Mouse (Mus musculus) heart, embryonic 16.5 days (tissue): ENCODE results near the gene Spef2. TPM values are rescaled to one million over a fixed set of nuclear protein-coding genes. Genes with fewer than 3 reads are reported as not detected.
"Not testable (repeated sequence)": the region's sequence is repeated elsewhere in the genome, so short reads cannot be mapped to it uniquely, and the experiment has no call there.

Source experiments
- ATAC-seq: fragments of 200-750 bp; cut with Nextera tagmentation; replicated peaks from 2 replicates; pipeline ENCODE4 v1.8.0; 2017; ENCODE audit warnings: moderate number of reproducible peaks; ENCODE audit not compliant: insufficient read depth, low FRiP score; ENCODE audit errors: extremely low read depth
- H3K27ac ChIP-seq: fragments of 300-500 bp; sonication (generic); 2 replicates; pipeline ENCODE4 v1.5.1; 2014; ENCODE audit warnings: mild to moderate bottlenecking, low read length, control low read depth, moderate library complexity
- H3K27me3 ChIP-seq: fragments of 300-500 bp; sonication (generic); 2 replicates; pipeline ENCODE4 v1.6.1; 2014; ENCODE audit warnings: low read length, mixed read lengths; ENCODE audit not compliant: control insufficient read depth, insufficient read depth
- H3K36me3 ChIP-seq: fragments of 300-500 bp; sonication (generic); 2 replicates; pipeline ENCODE4 v1.6.1; 2014; ENCODE audit not compliant: control insufficient read depth, insufficient read depth
- H3K4me1 ChIP-seq: fragments of 300-500 bp; sonication (generic); 2 replicates; pipeline ENCODE4 v1.6.1; 2014; ENCODE audit warnings: low read length, mixed read lengths; ENCODE audit not compliant: control insufficient read depth, insufficient read depth
- H3K4me2 ChIP-seq: fragments of 300-500 bp; sonication (generic); 2 replicates; pipeline ENCODE4 v1.6.1; 2014; ENCODE audit warnings: low read depth, mild to moderate bottlenecking, control low read depth, low read length
- H3K4me3 ChIP-seq: fragments of 300-500 bp; sonication (generic); 2 replicates; pipeline ENCODE4 v1.5.1; 2014; ENCODE audit warnings: mild to moderate bottlenecking, control low read depth, low read length
- H3K9ac ChIP-seq: fragments of 300-500 bp; sonication (generic); 2 replicates; pipeline ENCODE4 v1.6.1; 2014; ENCODE audit warnings: low read length, control low read depth
- H3K9me3 ChIP-seq: fragments of 300-500 bp; sonication (generic); replicated peaks from 2 replicates; pipeline ENCODE4 v1.6.1; 2016; ENCODE audit warnings: low read length; ENCODE audit not compliant: control insufficient read depth
- WGBS: fragments of 180-500 bp; shearing (Covaris S2); extraction: QIAGEN DNeasy Blood & Tissue Kit; methylation state at CpG from one replicate; pipeline ENCODE4 v1.1.7; 2014; 5-methylcytosine and 5-hydroxymethylcytosine counted together
- polyA plus RNA-seq: library from polyadenylated mRNA; unstranded; fragments of >200 nt; fragmentation: Nextera tagmentation; extraction: Ambion mirVana; gene quantifications from 2 replicates; pipeline ENCODE4 v1.2.1, GENCODE M21; 2015

The Spef2 gene
- polyA plus RNA-seq, 1 experiment from 2014 or later: 0.63 TPM

- no peaks in the 10 kb centered on the region for H3K4me1 ChIP-seq
- no peaks in the 10 kb centered on the region for H3K9me3 ChIP-seq
- H3K27me3 ChIP-seq: no peaks in the 10 kb centered on the region
- no peaks in the 10 kb centered on the region for H3K36me3 ChIP-seq
- no peak for ATAC-seq
- no peak overlapping the region for H3K9ac ChIP-seq
- no peak overlapping the region for H3K27ac ChIP-seq
- WGBS: 82% methylated on average over 7 of the region's 7 CpGs
- no peak overlapping the region for H3K4me3 ChIP-seq
- H3K4me2 ChIP-seq: no peak overlapping the region
Measured at GRCm38 (mm10) chr15:9572664-9573063, 176.0 kb downstream of the Spef2 start.

GRCm38 (mm10) chr15:9571896-9572295 is 176.8 kb downstream of the Spef2 start:
- Histone ChIP-seq H3K4me2 (no peak overlapping the region), H3K27ac (no peak overlapping the region), H3K9ac (no peak overlapping the region), H3K27me3 (no peaks in the 10 kb centered on the region), H3K9me3 (no peaks in the 10 kb centered on the region), H3K4me1 (no peaks in the 10 kb centered on the region), H3K36me3 (no peaks in the 10 kb centered on the region), H3K4me3 (no peak overlapping the region)
- ATAC-seq: no peak
- 62% methylated on average over 2 of the region's 2 CpGs for WGBS

DNA sequence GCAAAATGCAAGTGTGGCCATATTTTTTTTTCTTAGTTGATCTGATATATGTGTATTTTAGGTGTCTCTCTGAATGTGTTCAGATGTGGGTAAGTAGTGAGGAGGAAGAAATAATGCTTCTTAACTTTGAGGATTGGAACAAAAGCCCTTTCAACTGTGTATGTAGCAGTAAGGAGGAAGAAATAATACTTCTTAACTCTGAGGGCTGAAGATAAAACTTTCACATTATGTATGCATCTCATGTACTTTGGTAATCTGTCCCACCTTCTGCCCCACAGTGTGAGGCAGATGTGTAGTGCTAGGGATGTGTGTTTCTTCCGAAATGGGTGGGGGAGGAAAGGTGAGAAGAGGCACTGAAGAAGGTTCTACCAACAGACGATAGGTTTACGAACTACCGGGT is 181.4 kb downstream of the Spef2 start:
- H3K9ac ChIP-seq: no peak overlapping the region
- 80% methylated on average over 4 of the region's 4 CpGs for WGBS
- no peaks in the 10 kb centered on the region for H3K9me3 ChIP-seq

DNA sequence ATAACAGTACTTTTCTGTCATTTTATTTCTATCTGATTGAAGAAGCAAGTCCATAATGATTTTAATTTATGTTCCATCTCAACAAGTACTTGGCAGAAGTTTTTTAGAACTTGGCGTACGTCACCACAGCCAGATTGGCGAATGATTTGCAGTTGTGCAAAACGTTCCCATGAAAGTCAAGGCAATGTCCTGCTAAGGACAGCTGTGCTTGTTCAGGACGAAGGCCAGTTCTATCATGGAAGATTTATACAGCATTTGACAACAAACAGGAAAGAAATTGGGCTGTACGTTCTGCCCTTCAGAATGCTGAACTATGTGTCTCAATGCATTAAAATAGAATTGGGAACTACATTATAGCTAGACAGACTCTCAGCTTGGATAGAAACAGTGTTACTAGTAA is 183.3 kb downstream of the Spef2 start:
- Histone ChIP-seq H3K36me3 (no peaks in the 10 kb centered on the region), H3K9me3 (no peaks in the 10 kb centered on the region), H3K4me3 (no peak overlapping the region), H3K27ac (no peak overlapping the region), H3K4me1 (no peaks in the 10 kb centered on the region), H3K9ac (no peak overlapping the region), H3K27me3 (no peaks in the 10 kb centered on the region), H3K4me2 (no peak overlapping the region)
- WGBS: 70% methylated on average over 6 of the region's 6 CpGs
- no peak for ATAC-seq

More for the DNA sequence above, 181.4 kb downstream of the Spef2 start:
- Histone ChIP-seq H3K4me2 (no peak overlapping the region), H3K4me1 (no peaks in the 10 kb centered on the region), H3K27ac (no peak overlapping the region), H3K36me3 (no peaks in the 10 kb centered on the region), H3K27me3 (no peaks in the 10 kb centered on the region), H3K4me3 (no peak overlapping the region)
- ATAC-seq: no peak

DNA sequence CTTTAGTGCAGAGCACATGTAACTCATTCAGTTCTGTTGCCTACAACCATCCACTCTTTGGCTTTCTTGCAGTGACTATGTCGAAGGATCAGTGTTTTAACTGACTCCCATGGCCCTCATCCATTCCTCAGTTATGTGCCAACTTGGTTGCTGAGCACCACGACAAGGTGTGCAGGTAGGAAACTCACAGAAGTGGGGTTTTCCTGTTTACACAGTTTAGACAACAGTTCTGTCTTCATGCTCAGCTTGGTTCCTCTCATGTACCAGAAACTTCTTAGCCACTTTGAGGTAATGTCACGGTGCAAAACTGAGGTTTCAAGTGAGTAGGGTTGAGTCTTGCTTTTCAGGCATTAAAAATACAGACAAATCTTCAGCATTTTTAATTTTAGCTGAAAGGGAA is 184.5 kb downstream of the Spef2 start:
- H3K27ac ChIP-seq: no peak overlapping the region
- WGBS: 66% methylated on average over 3 of the region's 3 CpGs
- no peaks in the 10 kb centered on the region for H3K27me3 ChIP-seq
- no peak for ATAC-seq
- H3K9ac ChIP-seq: no peak overlapping the region
- H3K4me3 ChIP-seq: no peak overlapping the region
- H3K4me2 ChIP-seq: no peak overlapping the region
- H3K36me3 ChIP-seq: no peaks in the 10 kb centered on the region
- no peaks in the 10 kb centered on the region for H3K9me3 ChIP-seq
- no peaks in the 10 kb centered on the region for H3K4me1 ChIP-seq

- WGBS: 87% methylated on average over 13 of the region's 15 CpGs
Measured at GRCm38 (mm10) chr15:9557264-9557663, 191.4 kb downstream of the Spef2 start.

GRCm38 (mm10) chr15:9548951-9549350 is 199.7 kb downstream of the Spef2 start:
- H3K9ac ChIP-seq: no peak overlapping the region
- no peak overlapping the region for H3K27ac ChIP-seq
- no peaks in the 10 kb centered on the region for H3K4me1 ChIP-seq
- H3K27me3 ChIP-seq: no peaks in the 10 kb centered on the region
- ATAC-seq: no peak
- 77% methylated on average over 2 of the region's 2 CpGs for WGBS
- H3K9me3 ChIP-seq: no peaks in the 10 kb centered on the region
- no peaks in the 10 kb centered on the region for H3K36me3 ChIP-seq
- H3K4me3 ChIP-seq: no peak overlapping the region
- H3K4me2 ChIP-seq: no peak overlapping the region

More at GRCm38 (mm10) chr15:9557264-9557663, 191.4 kb downstream of the Spef2 start:
- not testable (repeated sequence) for ATAC-seq, H3K9ac ChIP-seq, H3K4me3 ChIP-seq, H3K27me3 ChIP-seq, H3K27ac ChIP-seq, H3K9me3 ChIP-seq, H3K4me1 ChIP-seq, H3K4me2 ChIP-seq, H3K36me3 ChIP-seq

- Histone ChIP-seq H3K9ac (no peak overlapping the region), H3K4me3 (no peak overlapping the region), H3K4me2 (no peak overlapping the region), H3K27me3 (no peaks in the 10 kb centered on the region), H3K9me3 (no peaks in the 10 kb centered on the region), H3K36me3 (no peaks in the 10 kb centered on the region), H3K27ac (no peak overlapping the region), H3K4me1 (no peaks in the 10 kb centered on the region)
- no peak for ATAC-seq
- 57% methylated on average over 1 of the region's 1 CpGs for WGBS
Measured at GRCm38 (mm10) chr15:9535200-9535599, 213.5 kb downstream of the Spef2 start.

DNA sequence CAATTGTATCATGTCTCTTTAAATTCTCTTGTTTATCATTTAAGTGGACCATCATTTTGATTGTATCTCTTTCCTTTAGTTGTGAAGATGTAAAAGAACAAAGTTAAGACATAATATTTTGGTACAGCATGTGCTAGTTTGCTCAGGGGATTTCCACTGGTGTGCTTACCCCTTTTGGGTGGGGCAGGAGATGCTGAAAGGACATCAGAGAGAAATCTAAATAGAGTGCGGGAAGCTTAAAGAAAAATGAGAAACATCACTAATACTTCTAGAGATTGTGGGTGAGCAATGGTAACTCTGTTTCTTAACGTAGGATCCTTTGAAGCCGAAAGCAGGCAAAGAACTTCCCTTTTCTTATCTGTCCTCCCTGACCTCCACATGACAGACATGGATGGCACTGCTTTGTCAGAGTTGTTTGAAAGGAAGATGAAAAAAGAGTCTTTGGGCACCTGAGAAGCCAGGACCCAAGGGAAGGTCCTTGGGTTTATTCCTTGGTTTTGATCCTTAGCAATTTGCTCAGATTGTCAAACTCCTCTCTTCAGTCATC is 215.2 kb downstream of the Spef2 start:
- Histone ChIP-seq H3K27me3 (no peaks in the 10 kb centered on the region), H3K36me3 (no peaks in the 10 kb centered on the region), H3K9me3 (no peaks in the 10 kb centered on the region), H3K4me3 (no peak overlapping the region), H3K4me1 (no peaks in the 10 kb centered on the region), H3K27ac (no peak overlapping the region), H3K4me2 (no peak overlapping the region), H3K9ac (no peak overlapping the region)
- WGBS: 51% methylated on average over 3 of the region's 3 CpGs
- ATAC-seq: no peak
